Mouse (Mus musculus): ENCODE measurements around the gene Timp2. TPM values are rescaled to one million over a fixed set of nuclear protein-coding genes. Genes with fewer than 3 reads are reported as not detected.
A peak's percentile ranks its signal among the peaks of the same experiment; 100 is the strongest.
"Not testable (repeated sequence)": the region's sequence is repeated elsewhere in the genome, so short reads cannot be mapped to it uniquely, and the experiment has no call there.

Timp2 gene
- polyA plus RNA-seq, 1 experiment from 2014 or later, result 168 TPM

GRCm38 (mm10) chr11:118387816-118388215 lies 32.3 kb upstream of the Timp2 start:
- H3K9ac ChIP-seq; H3K4me1 ChIP-seq; H3K27ac ChIP-seq; H3K36me3 ChIP-seq; ATAC-seq (ENCODE audit: insufficient number of reproducible peaks, low FRiP score, low TSS enrichment, low read depth); H3K4me3 ChIP-seq; H3K9me3 ChIP-seq; H3K27me3 ChIP-seq; H3K4me2 ChIP-seq: not testable (repeated sequence)
- 89% methylated on average over 13 of the region's 13 CpGs for WGBS

DNA sequence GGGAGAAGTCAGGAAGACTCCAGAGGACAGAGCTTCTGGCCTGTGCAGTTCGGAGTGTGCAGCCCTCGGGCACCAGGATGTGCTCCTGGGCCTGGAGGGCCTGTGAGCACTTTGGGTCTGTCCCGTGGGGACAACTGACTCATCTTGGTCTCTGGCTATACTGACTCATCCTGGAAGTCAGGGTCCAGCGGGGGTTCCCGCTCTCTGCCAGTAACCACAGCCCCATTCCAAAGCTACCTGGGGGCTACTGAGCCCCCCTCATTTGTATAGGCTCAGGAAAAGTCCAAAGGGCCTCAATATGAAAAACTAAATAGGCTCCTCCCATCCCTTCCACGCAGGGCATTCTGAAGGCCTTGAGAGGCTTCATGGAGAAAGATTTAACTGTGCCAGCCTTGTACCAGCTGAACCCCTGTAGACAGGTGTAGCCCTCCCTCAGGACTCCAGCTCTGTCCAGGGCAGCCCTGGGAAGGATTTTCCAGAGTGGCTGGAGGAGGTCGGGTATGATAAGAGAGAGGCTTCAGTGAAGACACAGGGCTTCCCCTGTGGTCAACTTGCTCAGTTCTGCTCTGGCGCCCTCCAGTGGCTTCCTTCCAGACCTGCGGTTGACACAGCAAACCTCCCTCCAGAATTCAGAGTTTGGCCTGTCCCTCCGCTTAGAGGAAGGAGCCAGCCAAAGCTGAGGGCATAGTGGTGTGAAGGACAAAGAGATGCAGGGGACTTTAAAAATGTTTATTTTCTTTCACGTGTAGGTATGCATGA lies 23.9 kb upstream of the Timp2 start:
- Histone ChIP-seq H3K36me3 (no peaks in the 10 kb centered on the region), H3K9ac (no peak overlapping the region), H3K4me2 (no peak overlapping the region), H3K4me1 (peaks cover 21% of the 10 kb centered on the region), H3K9me3 (no peaks in the 10 kb centered on the region), H3K27ac (no peak overlapping the region), H3K27me3 (no peaks in the 10 kb centered on the region), H3K4me3 (no peak overlapping the region)
- ATAC-seq (ENCODE audit: insufficient number of reproducible peaks, low FRiP score, low TSS enrichment, low read depth), result 0 out of 2 replicates have a peak, but pooled peaks have one; percentile 30
- 42% methylated on average over 11 of the region's 11 CpGs for WGBS

DNA sequence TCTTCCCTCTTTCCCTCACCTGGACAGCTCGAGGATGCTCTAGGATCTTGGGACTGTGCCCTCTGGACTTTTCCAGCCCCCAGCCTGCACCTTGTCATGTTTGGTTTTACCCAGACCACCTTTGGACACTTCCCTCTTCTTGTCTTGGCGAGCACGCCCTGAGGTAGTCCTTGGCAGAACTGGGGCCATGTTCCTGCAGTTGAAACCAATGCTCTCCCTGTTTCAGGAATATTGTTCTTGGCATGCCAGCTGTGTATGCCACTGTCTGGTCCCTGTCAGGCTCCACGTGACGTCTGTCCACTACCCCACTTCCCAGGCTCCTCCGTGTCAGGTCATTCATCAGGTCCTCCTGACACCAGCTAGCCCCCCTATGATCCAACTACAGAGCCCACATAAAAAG lies 23.1 kb upstream of the Timp2 start:
- no peak overlapping the region for H3K9ac ChIP-seq
- peaks cover 27% of the 10 kb centered on the region for H3K4me1 ChIP-seq
- no peaks in the 10 kb centered on the region for H3K27me3 ChIP-seq
- H3K36me3 ChIP-seq, result no peaks in the 10 kb centered on the region
- no peak overlapping the region for H3K27ac ChIP-seq
- H3K4me2 ChIP-seq, result no peak overlapping the region
- no peaks in the 10 kb centered on the region for H3K9me3 ChIP-seq
- H3K4me3 ChIP-seq, result no peak overlapping the region
- no peak for ATAC-seq (ENCODE audit: insufficient number of reproducible peaks, low FRiP score, low TSS enrichment, low read depth)
- WGBS, result 89% methylated on average over 6 of the region's 6 CpGs

GRCm38 (mm10) chr11:118376323-118376722 lies 20.8 kb upstream of the Timp2 start:
- not testable (repeated sequence) for H3K27ac ChIP-seq; H3K9me3 ChIP-seq; H3K4me3 ChIP-seq; H3K27me3 ChIP-seq; H3K9ac ChIP-seq; H3K36me3 ChIP-seq; ATAC-seq (ENCODE audit: insufficient number of reproducible peaks, low FRiP score, low TSS enrichment, low read depth); H3K4me2 ChIP-seq
- H3K4me1 ChIP-seq, result peaks cover 47% of the 10 kb centered on the region

- H3K9me3 ChIP-seq, result no peaks in the 10 kb centered on the region
- H3K4me1 ChIP-seq, result peaks cover 50% of the 10 kb centered on the region
- H3K27me3 ChIP-seq, result no peaks in the 10 kb centered on the region
- WGBS, result 59% methylated on average over 5 of the region's 5 CpGs
- H3K4me2 ChIP-seq, result no peak overlapping the region
- no peak overlapping the region for H3K9ac ChIP-seq
- H3K4me3 ChIP-seq, result no peak overlapping the region
- no peaks in the 10 kb centered on the region for H3K36me3 ChIP-seq
- ATAC-seq (ENCODE audit: insufficient number of reproducible peaks, low FRiP score, low TSS enrichment, low read depth), result no peak
- no peak overlapping the region for H3K27ac ChIP-seq
These were observed 20.3 kb upstream of the Timp2 start for GRCm38 (mm10) chr11:118375881-118376280.

DNA sequence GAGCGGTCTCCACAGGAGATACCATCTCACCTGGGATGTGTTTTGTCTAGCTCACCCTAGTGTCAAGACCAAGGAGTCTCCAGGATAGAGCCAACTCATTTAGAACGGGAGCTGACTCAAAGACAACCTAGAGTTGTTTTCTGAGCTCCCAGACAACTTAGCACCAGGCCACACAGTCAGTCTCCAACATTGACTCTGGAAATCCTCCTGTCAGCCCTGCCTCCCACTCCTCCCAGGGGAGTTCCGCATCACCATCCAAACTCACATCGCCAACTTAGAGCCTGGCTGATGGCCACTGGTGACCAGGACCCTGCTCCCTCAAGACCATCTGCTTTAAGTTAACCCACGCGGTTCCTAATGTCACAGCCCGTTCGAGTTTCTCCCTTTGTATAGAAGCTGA lies 19.9 kb upstream of the Timp2 start:
- H3K27ac ChIP-seq, result no peak overlapping the region
- no peak overlapping the region for H3K4me2 ChIP-seq
- no peaks in the 10 kb centered on the region for H3K9me3 ChIP-seq

GRCm38 (mm10) chr11:118375006-118375405 lies 19.5 kb upstream of the Timp2 start:
- H3K27me3 ChIP-seq, result no peaks in the 10 kb centered on the region
- no peak overlapping the region for H3K27ac ChIP-seq
- H3K4me3 ChIP-seq, result no peak overlapping the region
- no peak overlapping the region for H3K4me2 ChIP-seq
- H3K4me1 ChIP-seq, result peaks cover 50% of the 10 kb centered on the region
- no peak overlapping the region for H3K9ac ChIP-seq
- ATAC-seq (ENCODE audit: insufficient number of reproducible peaks, low FRiP score, low TSS enrichment, low read depth), result no peak
- H3K9me3 ChIP-seq, result no peaks in the 10 kb centered on the region
- H3K36me3 ChIP-seq, result no peaks in the 10 kb centered on the region

More for the DNA sequence above, 19.9 kb upstream of the Timp2 start:
- Histone ChIP-seq H3K27me3 (no peaks in the 10 kb centered on the region), H3K36me3 (no peaks in the 10 kb centered on the region), H3K4me1 (peaks cover 50% of the 10 kb centered on the region), H3K4me3 (no peak overlapping the region), H3K9ac (no peak overlapping the region)
- no peak for ATAC-seq (ENCODE audit: insufficient number of reproducible peaks, low FRiP score, low TSS enrichment, low read depth)
- WGBS, result 60% methylated on average over 8 of the region's 8 CpGs

DNA sequence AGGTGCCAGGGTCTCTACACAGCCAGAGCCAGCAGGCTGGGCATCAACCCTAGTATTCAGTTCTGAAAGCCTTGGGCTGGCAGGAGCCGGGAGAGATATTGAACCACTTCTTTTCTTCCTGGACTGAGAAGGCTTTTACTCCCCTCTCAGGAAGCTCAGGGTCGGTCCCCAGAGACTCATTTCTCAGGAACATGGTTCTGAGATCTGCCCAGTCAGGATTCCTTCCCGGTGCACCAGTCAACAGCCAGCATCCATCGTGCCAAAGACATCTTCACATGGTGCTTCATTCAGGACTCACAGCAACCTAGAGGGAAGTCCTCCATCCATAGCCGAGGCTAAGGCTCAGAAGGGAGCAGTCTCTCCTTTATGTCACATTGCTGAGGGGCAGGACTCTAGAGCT lies 19.0 kb upstream of the Timp2 start:
- no peak overlapping the region for H3K4me3 ChIP-seq
- H3K4me1 ChIP-seq, result peaks cover 49% of the 10 kb centered on the region
- no peak overlapping the region for H3K9ac ChIP-seq
- ATAC-seq (ENCODE audit: insufficient number of reproducible peaks, low FRiP score, low TSS enrichment, low read depth), result no peak
- no peaks in the 10 kb centered on the region for H3K9me3 ChIP-seq
- no peaks in the 10 kb centered on the region for H3K27me3 ChIP-seq
- H3K27ac ChIP-seq, result no peak overlapping the region; the same call in 1 of the 2 replicates
- 65% methylated on average over 5 of the region's 5 CpGs for WGBS
- no peaks in the 10 kb centered on the region for H3K36me3 ChIP-seq
- H3K4me2 ChIP-seq, result no peak overlapping the region

- Histone ChIP-seq H3K4me3 (no peak overlapping the region), H3K4me2 (no peak overlapping the region), H3K4me1 (peaks cover 45% of the 10 kb centered on the region), H3K27me3 (no peaks in the 10 kb centered on the region), H3K9ac (no peak overlapping the region), H3K36me3 (no peaks in the 10 kb centered on the region), H3K27ac (peak overlapping the region; percentile 81), H3K9me3 (no peaks in the 10 kb centered on the region)
- 34% methylated on average over 7 of the region's 7 CpGs for WGBS
- ATAC-seq (ENCODE audit: insufficient number of reproducible peaks, low FRiP score, low TSS enrichment, low read depth), result no peak
These were observed 17.1 kb upstream of the Timp2 start for GRCm38 (mm10) chr11:118372641-118373040.

DNA sequence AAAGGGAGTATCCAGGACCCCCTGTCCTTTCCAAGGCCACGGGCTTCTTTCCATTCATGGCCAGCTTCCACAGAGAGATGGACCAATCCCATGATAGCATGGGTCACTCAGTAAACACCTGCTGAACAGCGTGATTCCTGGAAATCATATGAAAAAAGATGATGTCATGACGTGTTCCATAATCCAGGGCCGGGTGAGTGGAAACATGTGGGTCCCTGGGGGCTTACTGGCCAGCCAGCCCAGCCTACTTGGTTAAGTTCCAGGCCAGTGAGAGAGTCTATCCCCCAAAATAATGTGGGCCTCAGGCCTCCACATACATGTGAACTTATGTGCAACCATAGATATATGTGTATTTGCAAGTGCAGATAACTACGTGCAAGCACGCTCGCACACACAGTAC lies 16.3 kb upstream of the Timp2 start:
- H3K27ac ChIP-seq, result peak overlapping the region; percentile 81
- H3K36me3 ChIP-seq, result no peaks in the 10 kb centered on the region
- no peak for ATAC-seq (ENCODE audit: insufficient number of reproducible peaks, low FRiP score, low TSS enrichment, low read depth)
- H3K27me3 ChIP-seq, result no peaks in the 10 kb centered on the region
- H3K9ac ChIP-seq, result no peak overlapping the region
- peaks cover 47% of the 10 kb centered on the region for H3K4me1 ChIP-seq
- no peak overlapping the region for H3K4me2 ChIP-seq
- H3K4me3 ChIP-seq, result no peak overlapping the region
- WGBS, result 64% methylated on average over 7 of the region's 7 CpGs
- H3K9me3 ChIP-seq, result no peaks in the 10 kb centered on the region

DNA sequence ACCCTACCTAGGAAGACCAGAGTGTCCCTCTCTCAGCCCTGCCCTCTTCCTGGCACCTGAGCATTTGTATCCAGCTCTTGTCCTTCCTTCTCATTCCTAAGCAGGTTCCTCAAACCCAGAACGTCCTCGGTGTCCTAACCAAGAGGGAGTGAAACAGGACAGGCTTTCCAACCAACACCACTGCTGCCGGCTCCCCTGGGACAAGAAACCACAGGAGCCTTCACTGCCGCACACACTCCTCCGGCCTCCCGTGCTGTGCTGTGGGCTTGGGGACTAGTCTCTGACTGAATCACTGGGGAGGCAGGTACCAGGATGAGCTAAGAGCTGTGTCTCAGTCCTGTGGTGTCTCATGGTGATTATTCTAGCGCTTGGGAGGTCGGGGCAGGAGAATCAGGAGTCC lies 14.1 kb upstream of the Timp2 start:
- no peaks in the 10 kb centered on the region for H3K36me3 ChIP-seq
- no peak overlapping the region for H3K9ac ChIP-seq
- ATAC-seq (ENCODE audit: insufficient number of reproducible peaks, low FRiP score, low TSS enrichment, low read depth), result no peak
- H3K27me3 ChIP-seq, result no peaks in the 10 kb centered on the region
- no peaks in the 10 kb centered on the region for H3K9me3 ChIP-seq
- H3K4me3 ChIP-seq, result no peak overlapping the region
- H3K4me1 ChIP-seq, result peaks cover 53% of the 10 kb centered on the region
- H3K27ac ChIP-seq, result no peak overlapping the region
- H3K4me2 ChIP-seq, result no peak overlapping the region
- 79% methylated on average over 8 of the region's 8 CpGs for WGBS

DNA sequence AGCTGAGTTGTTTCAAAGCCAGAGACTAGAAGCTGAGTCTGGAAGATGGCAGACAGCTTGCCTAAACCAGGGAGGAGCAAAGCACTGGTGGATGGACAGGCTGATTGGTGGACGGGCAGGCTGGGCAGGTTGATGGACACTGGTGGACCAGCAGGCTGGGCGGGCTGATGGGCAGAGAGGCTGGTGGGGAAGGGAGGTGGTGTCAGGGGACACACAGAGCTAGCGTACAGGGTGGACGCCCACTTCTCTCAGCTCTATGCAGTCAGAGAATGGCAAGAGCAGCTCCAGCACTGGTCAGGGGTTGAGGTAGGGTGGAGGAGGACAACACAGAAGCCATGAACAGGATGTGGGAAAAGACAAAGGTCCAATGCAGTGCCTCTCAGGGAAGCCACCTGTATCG lies 13.7 kb upstream of the Timp2 start:
- H3K4me2 ChIP-seq, result no peak overlapping the region
- H3K27ac ChIP-seq, result no peak overlapping the region
- H3K9ac ChIP-seq, result no peak overlapping the region
- no peak overlapping the region for H3K4me3 ChIP-seq
- no peaks in the 10 kb centered on the region for H3K27me3 ChIP-seq
- peaks cover 53% of the 10 kb centered on the region for H3K4me1 ChIP-seq
- no peak for ATAC-seq (ENCODE audit: insufficient number of reproducible peaks, low FRiP score, low TSS enrichment, low read depth)
- H3K9me3 ChIP-seq, result no peaks in the 10 kb centered on the region
- WGBS, result 76% methylated on average over 5 of the region's 5 CpGs
- H3K36me3 ChIP-seq, result no peaks in the 10 kb centered on the region

- ATAC-seq (ENCODE audit: insufficient number of reproducible peaks, low FRiP score, low TSS enrichment, low read depth), result no peak
- H3K4me1 ChIP-seq, result peaks cover 58% of the 10 kb centered on the region
- no peak overlapping the region for H3K4me3 ChIP-seq
- no peak overlapping the region for H3K4me2 ChIP-seq
- 64% methylated on average over 3 of the region's 3 CpGs for WGBS
- no peaks in the 10 kb centered on the region for H3K27me3 ChIP-seq
- H3K36me3 ChIP-seq, result no peaks in the 10 kb centered on the region
- no peak overlapping the region for H3K27ac ChIP-seq
- no peaks in the 10 kb centered on the region for H3K9me3 ChIP-seq
- H3K9ac ChIP-seq, result no peak overlapping the region
These were observed 12.8 kb upstream of the Timp2 start for GRCm38 (mm10) chr11:118368330-118368729.

All from limb, embryonic 15.5 days (tissue).